ENCODE assay signal across 8 mouse cellular contexts in genomic region chr8:45332685-45333409, GRCm38 (mm10). TPM values are rescaled to one million over a fixed set of nuclear protein-coding genes. Genes with fewer than 3 reads are reported as not detected.
A peak's percentile ranks its signal among the peaks of the same experiment; 100 is the strongest.
DNase-seq lines count a peak whose midpoint lies in the region; ATAC-seq and TF ChIP-seq lines count a peak whose summit lies in the region.

Gene Cyp4v3 (minus strand): TSS chr8:45333216.

- no peak within 1 kb of the TSS for H3K27ac ChIP-seq in hindbrain, embryonic 13.5 days
- peak within 1 kb of the TSS; percentile 36 for H3K27ac ChIP-seq in left cerebral cortex, adult 2 months
- H3K27ac ChIP-seq in macrophage = peak within 1 kb of the TSS; percentile 96

- intact Hi-C loops in left cerebral cortex, adult 2 months (cut with DNase I) = no loop called here

- no peak for TF ChIP-seq CTCF in left cerebral cortex, adult 2 months (IDR thresholded peaks at IDR 0.05)

- no peaks in the 10 kb centered on the region for H3K36me3 ChIP-seq in hindbrain, embryonic 13.5 days
- H3K36me3 ChIP-seq in macrophage (ENCODE audit: inconsistent target) = peaks cover 4% of the 10 kb centered on the region; the same call in 1 of the 2 replicates

- H3K9ac ChIP-seq in hindbrain, embryonic 13.5 days = peak within 1 kb of the TSS; percentile 71

- peak within 1 kb of the TSS; percentile 97 for H3K4me2 ChIP-seq in hindbrain, embryonic 13.5 days

- WGBS in hindbrain, embryonic 13.5 days = under 1% methylated on average over 43 of the region's 44 CpGs
- 2% methylated on average over 44 of the region's 44 CpGs for WGBS in macrophage (ENCODE audit: missing documents)

- H3K79me2 ChIP-seq in macrophage (ENCODE audit: inconsistent target) = peaks cover 50% of the 10 kb centered on the region

- H3K4me1 ChIP-seq in hindbrain, embryonic 13.5 days (replicated peaks) = peaks cover 13% of the 10 kb centered on the region

- no peaks in the 10 kb centered on the region for H3K9me3 ChIP-seq in hindbrain, embryonic 13.5 days

- peaks cover 22% of the 10 kb centered on the region; the same call in 1 of the 2 replicates for H3K27me3 ChIP-seq in hindbrain, embryonic 13.5 days

- H3K4me3 ChIP-seq in hindbrain, embryonic 13.5 days = peak within 1 kb of the TSS; percentile 62
- peak within 1 kb of the TSS; percentile 76 for H3K4me3 ChIP-seq in left cerebral cortex, adult 2 months
- H3K4me3 ChIP-seq in macrophage (ENCODE audit: inconsistent target) = peak within 1 kb of the TSS; percentile 96

- DNase-seq in ES-CJ7 (ENCODE audit: low read depth, low spot score) = peak; percentile 87
- DNase-seq in c-Kit-positive CD71-negative TER-119-negative erythroid progenitor cells, embryonic 14.5 days (ENCODE audit: low read depth) = peak; percentile 50
- DNase-seq in frontal cortex, postnatal 36 days (ENCODE audit: low spot score in 2 of 2) = peak; percentile 47 to 54
- DNase-seq in left cerebral cortex, adult 2 months (ENCODE audit: extremely low spot score in 1 of 2, low spot score in 2 of 2) = peak; percentile 41 to 45
- DNase-seq in right cerebral cortex, adult 18-20 months = peak; percentile 55
- DNase-seq in urinary bladder, adult 2 months (ENCODE audit: low spot score) = peak; percentile 54

- ATAC-seq in hindbrain, embryonic 13.5 days (ENCODE audit: low FRiP score) = peak; percentile 80

RNA-seq across cellular contexts. Expression of gene Cyp4v3, which starts in this region (rescaled TPM):
- polyA plus RNA-seq in hindbrain, embryonic 13.5 days (2015; fragmentation: Nextera tagmentation; extraction: Ambion mirVana) = 1.5 and 1.8 TPM in 2 replicates
- total RNA-seq in left cerebral cortex, adult 2 months (2021) = 1 to 10 TPM; 5.5 to 6.5 TPM
- 10 to 100 TPM; 20.3 to 83.2 (median 30.7) TPM for total RNA-seq in macrophage (2018; cell fraction: chromatin; rRNA removed)
- total RNA-seq in macrophage (2018; cell fraction: cytosol; rRNA removed) = 10 to 100 TPM; 51.8 to 99.0 (median 74.5) TPM
- 100 to 1,000 TPM in 7 of 26 experiments, 10 to 100 TPM in 19; 46.3 to 129 (median 83.9) TPM for total RNA-seq in macrophage (2018; cell fraction: nucleus; rRNA removed)
- 33.5 to 113 TPM (median 76.7 TPM) in 3 replicates for polyA plus RNA-seq in macrophage (2018)
- polyA plus RNA-seq in urinary bladder, adult 2 months (2012; rRNA removed) = 10.4 and 12.3 TPM in 2 replicates
